Mouse (Mus musculus) heart, adult 11 months (tissue): Measurements from ENCODE around the gene Tfap2a.

Experiments used
- DNase-seq: peaks from one replicate; pipeline ENCODE4 v3.0.0; 2022

The Tfap2a gene

GRCm38 (mm10) chr13:40738196-40738880 lies at the start of gene Tfap2a:
Gene Tfap2a, minus strand, starts transcription at chr13:40738376.
- peak; percentile 57 for DNase-seq

- peak; percentile 63 for DNase-seq
These were observed 46.1 kb upstream of the Tfap2a start for GRCm38 (mm10) chr13:40784202-40784771.

- DNase-seq = no peak
These were observed 19.8 kb upstream of the Tfap2a start for GRCm38 (mm10) chr13:40757995-40758394.

GRCm38 (mm10) chr13:40756356-40756755 lies 18.2 kb upstream of the Tfap2a start:
- DNase-seq = peak; percentile 61

GRCm38 (mm10) chr13:40754091-40754490 lies 15.9 kb upstream of the Tfap2a start:
- DNase-seq = peak; percentile 59

- DNase-seq = peak; percentile 72
These were observed 13.7 kb upstream of the Tfap2a start for GRCm38 (mm10) chr13:40751889-40752288.

GRCm38 (mm10) chr13:40749603-40749905 lies 11.4 kb upstream of the Tfap2a start:
- peak; percentile 75 for DNase-seq

GRCm38 (mm10) chr13:40748785-40749602 lies 10.8 kb upstream of the Tfap2a start:
- peak; percentile 55 for DNase-seq

GRCm38 (mm10) chr13:40744111-40744805 lies 6.1 kb upstream of the Tfap2a start:
- peak; percentile 88 for DNase-seq

GRCm38 (mm10) chr13:40743221-40743620 lies 5.0 kb upstream of the Tfap2a start:
- DNase-seq = peak; percentile 79

GRCm38 (mm10) chr13:40741841-40742550 lies 3.8 kb upstream of the Tfap2a start:
- DNase-seq = peak; percentile 86

GRCm38 (mm10) chr13:40741436-40741835 lies 3.3 kb upstream of the Tfap2a start:
- DNase-seq = peak; percentile 86

GRCm38 (mm10) chr13:40740727-40741360 lies 2.7 kb upstream of the Tfap2a start:
- peak; percentile 75 for DNase-seq

- DNase-seq = peak; percentile 45
These were observed 1.7 kb upstream of the Tfap2a start for GRCm38 (mm10) chr13:40739901-40740300.

- peak; percentile 80 for DNase-seq
These were observed 1.0 kb upstream of the Tfap2a start for GRCm38 (mm10) chr13:40739121-40739650.

GRCm38 (mm10) chr13:40737761-40738160 lies 415 bp downstream of the Tfap2a start:
- peak; percentile 65 for DNase-seq

- peak; percentile 79 for DNase-seq
These were observed 1.1 kb downstream of the Tfap2a start for GRCm38 (mm10) chr13:40737099-40737498.

GRCm38 (mm10) chr13:40736107-40736780 lies 1.9 kb downstream of the Tfap2a start:
- DNase-seq = peak; percentile 75

- peak; percentile 41 for DNase-seq
These were observed 2.6 kb downstream of the Tfap2a start for GRCm38 (mm10) chr13:40735416-40736106.

- DNase-seq = peak; percentile 84
These were observed 3.7 kb downstream of the Tfap2a start for GRCm38 (mm10) chr13:40734316-40734965.
